Mouse (Mus musculus) brain, embryonic 14.5 days (tissue): ENCODE data around the gene Rgs12. TPM values are rescaled to one million over a fixed set of nuclear protein-coding genes. Genes with fewer than 3 reads are reported as not detected.

ENCODE experiments used
- DNase-seq: peaks from one replicate; pipeline ENCODE4 v3.0.0-alpha.2; 2011; ENCODE audit warnings: low read depth
- CTCF ChIP-seq: fragments of 200-500 bp; IDR thresholded peaks from 2 replicates; pipeline ENCODE4 v1.5.1; 2012; ENCODE audit warnings: inconsistent platforms, mild to moderate bottlenecking, moderate library complexity, borderline replicate concordance; ENCODE audit not compliant: insufficient read depth, insufficient read length; ENCODE audit errors: extremely low read depth
- POLR2A ChIP-seq: fragments of 200-500 bp; IDR thresholded peaks from 2 replicates; pipeline ENCODE4 v1.6.1; 2012; ENCODE audit warnings: mild to moderate bottlenecking, inconsistent platforms, borderline replicate concordance; ENCODE audit not compliant: poor library complexity, insufficient read depth, insufficient read length, severe bottlenecking; ENCODE audit errors: extremely low read depth
- polyA plus RNA-seq: library from polyadenylated mRNA; depleted of rRNA; stranded (reverse); fragments of >200 nt; gene quantifications from 2 replicates; pipeline ENCODE4 v1.2.3, GENCODE M21; 2012

The Rgs12 gene
- polyA plus RNA-seq, 1 experiment: 60.9 TPM

- no peak for DNase-seq
- TF ChIP-seq CTCF (no peak), POLR2A (no peak)
Measured at GRCm38 (mm10) chr5:35029303-35029702, 80.1 kb downstream of the Rgs12 start.

- TF ChIP-seq POLR2A (no peak), CTCF (no peak)
Measured at GRCm38 (mm10) chr5:35029755-35030154, 80.5 kb downstream of the Rgs12 start.

GRCm38 (mm10) chr5:35033068-35033467, 83.8 kb downstream of the Rgs12 start:
- TF ChIP-seq CTCF (peak; percentile 42; the same call in 1 of the 2 replicates), POLR2A (no peak)
- DNase-seq: peak; percentile 49

More at GRCm38 (mm10) chr5:35029755-35030154, 80.5 kb downstream of the Rgs12 start:
- no peak for DNase-seq

- TF ChIP-seq POLR2A: no peak
- TF ChIP-seq CTCF: no peak
- no peak for DNase-seq
Measured at GRCm38 (mm10) chr5:35033619-35034018, 84.4 kb downstream of the Rgs12 start.

GRCm38 (mm10) chr5:35035141-35035540, 85.9 kb downstream of the Rgs12 start:
- TF ChIP-seq POLR2A (no peak), CTCF (no peak)

GRCm38 (mm10) chr5:35035795-35036194, 86.5 kb downstream of the Rgs12 start:
- TF ChIP-seq CTCF: no peak
- TF ChIP-seq POLR2A: no peak
- no peak for DNase-seq

More at GRCm38 (mm10) chr5:35035141-35035540, 85.9 kb downstream of the Rgs12 start:
- no peak for DNase-seq

GRCm38 (mm10) chr5:35037438-35037837, 88.2 kb downstream of the Rgs12 start:
- no peak for TF ChIP-seq POLR2A
- no peak for TF ChIP-seq CTCF
- no peak for DNase-seq

GRCm38 (mm10) chr5:35041268-35041829, 92.1 kb downstream of the Rgs12 start, which contains the start of gene Hgfac:
Gene Hgfac, plus strand, starts transcription at chr5:35041509.
- no peak for DNase-seq
- TF ChIP-seq CTCF: no peak
- no peak for TF ChIP-seq POLR2A

GRCm38 (mm10) chr5:35042431-35043109, 93.3 kb downstream of the Rgs12 start:
- no peak for DNase-seq
- no peak for TF ChIP-seq POLR2A
- TF ChIP-seq CTCF: no peak

- TF ChIP-seq POLR2A (no peak), CTCF (peak; percentile 85)
- peak; percentile 89 for DNase-seq
Measured at GRCm38 (mm10) chr5:35043110-35043451, 93.8 kb downstream of the Rgs12 start.

GRCm38 (mm10) chr5:35050541-35050940, 101.3 kb downstream of the Rgs12 start:
- no peak for DNase-seq

GRCm38 (mm10) chr5:35054628-35055027, 105.4 kb downstream of the Rgs12 start:
- no peak for TF ChIP-seq POLR2A
- no peak for TF ChIP-seq CTCF
- no peak for DNase-seq

More at GRCm38 (mm10) chr5:35050541-35050940, 101.3 kb downstream of the Rgs12 start:
- TF ChIP-seq CTCF (peak; percentile 4; the same call in 1 of the 2 replicates), POLR2A (no peak)
